Mouse (Mus musculus) heart, adult 9 months (tissue): ENCODE results near the gene Ccdc77.
"Not testable (repeated sequence)": the region's sequence is repeated elsewhere in the genome, so short reads cannot be mapped to it uniquely, and the experiment has no call there.

Experiments
- DNase-seq, 2 experiments: peaks; one replicate each; pipeline ENCODE4 v3.0.0; 2022; ENCODE audit warnings: low spot score in 2 of 2

Gene Ccdc77

DNA sequence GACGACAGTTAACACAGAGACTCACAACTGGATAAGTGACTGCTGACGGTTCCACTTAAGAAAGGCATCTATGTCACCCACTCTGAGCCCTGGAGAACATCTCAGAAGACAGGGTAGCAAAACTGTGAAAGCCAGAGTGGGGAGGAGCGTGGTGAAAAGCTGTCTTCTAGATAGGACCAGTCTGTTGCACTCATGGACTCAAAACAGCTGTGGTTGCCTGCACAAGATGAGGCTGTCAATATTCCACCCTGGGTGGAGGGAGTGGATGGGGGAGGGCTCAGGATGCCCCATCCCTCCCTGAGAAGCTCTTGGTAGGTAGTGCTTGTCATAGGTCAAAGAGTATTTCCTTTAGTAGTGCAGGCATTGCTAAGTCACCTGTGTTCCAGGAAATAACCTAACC lies 54.4 kb downstream of the Ccdc77 start:
- no peak for DNase-seq

DNA sequence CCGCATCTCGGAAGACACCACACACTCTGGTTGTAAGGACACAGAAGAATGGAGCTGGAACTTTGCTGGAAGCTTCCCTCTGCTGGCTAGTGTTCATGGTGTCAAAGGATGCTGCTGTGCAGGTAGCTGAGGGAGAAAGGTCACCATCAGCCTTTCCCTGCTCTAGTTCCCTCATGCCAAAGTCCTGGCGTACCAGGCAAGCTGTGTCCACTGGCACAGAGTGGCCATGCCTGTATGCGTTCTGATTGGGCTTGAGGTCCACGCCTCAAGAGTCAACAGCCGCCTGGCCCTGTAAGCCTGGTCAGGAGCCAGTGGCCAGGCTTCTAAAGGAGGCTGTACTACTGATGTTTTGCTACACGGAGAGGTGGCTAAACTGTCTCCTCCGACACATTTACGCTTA lies 54.8 kb downstream of the Ccdc77 start:
- DNase-seq = no peak

DNA sequence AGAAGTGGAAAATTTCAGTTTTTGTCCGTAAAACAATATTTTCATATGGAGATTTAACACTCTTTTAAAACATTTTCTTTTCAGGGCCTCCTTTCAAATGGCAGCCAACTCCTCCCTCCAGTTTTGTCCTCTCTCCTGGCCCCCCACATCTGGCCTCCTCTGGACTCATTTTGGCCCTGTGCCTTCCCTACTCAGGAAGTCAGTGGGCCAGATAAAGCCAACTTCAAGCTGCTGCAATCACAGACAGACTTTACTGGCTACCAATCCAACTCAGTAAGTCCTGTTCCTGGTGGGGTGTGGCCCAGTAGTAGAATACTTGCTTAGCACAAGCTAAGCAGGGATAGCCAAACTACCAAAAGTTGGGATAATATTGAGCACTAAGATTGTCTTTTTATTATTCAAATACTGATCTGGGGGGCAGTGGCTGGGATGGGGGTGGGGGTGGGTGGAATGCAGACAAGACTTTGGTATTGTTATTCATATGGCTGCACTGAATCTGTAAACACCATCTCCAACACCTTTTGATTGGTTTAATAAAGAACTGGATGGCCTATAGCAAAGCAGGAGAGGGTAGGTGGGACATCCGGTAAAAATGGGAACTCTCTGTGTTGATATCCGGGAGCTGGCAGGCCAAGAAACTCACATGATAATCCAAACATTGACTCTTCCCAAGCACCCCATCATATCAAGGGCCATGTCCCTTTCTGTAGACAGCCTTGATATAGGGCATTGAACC lies 57.1 kb downstream of the Ccdc77 start:
- peak in 1 of 2 experiments; percentile 29 for DNase-seq

DNA sequence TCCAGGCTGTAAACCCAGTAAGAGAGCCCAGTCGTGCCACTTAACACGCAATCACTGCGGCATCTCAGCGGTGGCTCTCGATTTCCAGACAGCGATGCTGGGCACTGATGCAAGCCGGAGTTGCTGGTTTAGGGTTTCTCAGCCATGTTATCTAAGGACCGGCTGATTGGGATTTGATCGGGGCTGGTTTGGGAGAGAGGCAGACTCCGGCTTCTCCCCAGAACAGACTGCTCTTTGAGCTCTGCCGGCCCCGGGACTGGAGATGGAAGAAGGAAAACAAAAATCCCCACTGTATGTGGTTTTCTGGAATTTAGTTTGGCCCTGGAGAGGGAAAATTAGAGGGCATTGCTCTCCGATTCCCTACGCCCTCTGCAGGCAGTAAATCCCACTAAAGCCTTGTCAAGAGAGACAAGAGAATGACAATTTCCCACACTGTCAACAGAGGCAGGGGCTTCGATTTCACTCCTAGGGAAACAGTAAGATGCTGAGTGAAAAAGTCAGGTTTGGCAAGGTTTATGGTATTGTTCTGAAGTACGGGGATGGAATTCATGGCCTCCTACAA lies 61.3 kb downstream of the Ccdc77 start:
- no peak for DNase-seq

DNA sequence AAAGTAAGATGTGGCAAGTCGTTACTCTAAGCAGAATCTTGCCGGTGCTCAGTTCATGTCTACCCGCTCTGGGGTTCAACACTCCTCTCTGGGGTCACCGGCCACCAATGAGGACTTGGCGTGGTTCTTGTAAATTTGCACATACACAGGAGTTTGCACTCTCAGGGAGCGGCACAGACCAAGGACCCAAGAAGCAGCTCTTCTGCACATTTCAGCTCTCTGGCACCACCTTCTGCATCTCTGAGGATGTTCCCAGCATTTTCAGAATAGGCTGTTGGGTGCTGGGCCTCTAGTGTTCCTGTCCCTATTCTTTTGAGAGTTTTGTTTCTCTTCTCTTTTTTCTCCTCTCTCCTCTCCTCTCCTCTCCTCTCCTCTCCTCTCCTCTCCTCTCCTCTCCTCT lies 63.0 kb downstream of the Ccdc77 start:
- DNase-seq = peak in 1 of 2 experiments; percentile 17

DNA sequence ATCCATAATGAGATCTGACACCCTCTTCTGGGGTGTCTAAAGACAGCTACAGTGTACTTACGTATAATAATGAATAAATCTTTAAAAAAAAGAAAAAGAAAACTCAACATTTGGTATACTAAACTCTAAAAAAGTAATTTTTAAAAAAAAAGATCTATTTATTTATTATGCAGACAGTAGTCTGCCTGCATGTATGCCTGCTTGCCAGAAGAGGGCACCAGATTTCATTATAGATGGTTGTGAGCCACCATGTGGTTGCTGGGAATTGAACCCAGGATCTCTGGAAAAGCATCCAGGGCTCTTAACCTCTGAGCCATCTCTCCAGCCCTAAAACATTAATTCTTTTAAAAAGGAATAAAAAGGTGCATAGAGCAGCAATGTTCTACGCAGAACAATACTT lies 67.6 kb downstream of the Ccdc77 start:
- DNase-seq = not testable (repeated sequence)

DNA sequence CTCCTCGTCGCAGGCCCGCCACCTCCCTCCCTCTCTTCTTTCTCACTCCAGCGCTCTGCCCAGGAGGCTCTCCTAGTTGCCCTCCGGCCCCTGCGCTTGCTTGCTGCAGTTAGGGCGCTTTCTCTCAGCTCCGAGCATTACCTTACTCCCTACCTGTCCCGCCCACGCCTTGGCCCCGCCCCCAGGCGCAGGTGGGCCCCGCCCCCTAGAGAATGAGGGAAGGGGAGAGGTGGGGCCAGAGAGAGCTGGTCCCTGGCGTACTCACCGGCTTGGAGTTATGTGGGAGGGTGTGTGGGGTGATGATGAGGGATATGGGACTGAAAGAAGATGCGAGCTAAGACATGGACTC lies 69.4 kb downstream of the Ccdc77 start:
- no peak for DNase-seq

DNA sequence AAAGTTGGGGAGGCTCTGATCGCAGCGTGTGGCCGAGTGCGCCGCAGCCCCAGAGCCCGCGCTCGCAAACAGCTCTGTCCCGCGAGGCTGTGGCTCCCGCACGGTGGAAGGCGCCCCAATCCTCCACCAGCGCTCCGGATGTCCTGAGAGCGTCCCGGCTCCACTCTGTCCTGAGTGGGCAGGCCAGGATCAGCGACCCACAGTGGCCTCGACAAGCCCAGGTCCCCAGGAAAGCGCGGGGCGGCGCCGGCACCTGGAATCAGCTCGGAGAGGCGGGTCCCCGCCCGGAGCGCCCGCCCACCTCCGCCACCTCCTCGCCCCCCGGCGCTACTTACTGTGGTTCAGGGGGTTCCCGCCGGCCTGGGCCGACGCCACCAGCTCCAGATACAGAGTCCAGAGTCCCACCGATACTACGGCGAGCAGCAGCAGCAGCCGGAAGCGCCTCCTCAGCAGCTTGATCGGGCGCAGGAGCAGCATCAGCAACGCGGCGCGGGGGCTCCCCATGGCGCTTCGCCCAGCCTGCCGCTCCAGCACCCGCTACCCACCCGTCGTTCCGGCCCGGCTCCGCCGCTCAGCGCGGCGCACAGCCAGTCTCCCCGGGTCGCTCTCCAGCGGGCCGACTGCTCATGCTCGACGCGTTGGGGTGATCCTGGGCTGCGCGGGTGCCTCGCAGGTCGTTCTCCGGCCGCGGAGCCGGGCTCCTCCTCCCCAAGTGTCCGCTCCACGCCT lies 70.0 kb downstream of the Ccdc77 start, which contains the start of the genes D330020A13Rik and B4galnt3:
TSS of gene D330020A13Rik (plus strand) at position 309 of the 729 bp plus-strand sequence.
TSS of gene B4galnt3 (minus strand) at position 504 of the 729 bp plus-strand sequence.
- no peak for DNase-seq

DNA sequence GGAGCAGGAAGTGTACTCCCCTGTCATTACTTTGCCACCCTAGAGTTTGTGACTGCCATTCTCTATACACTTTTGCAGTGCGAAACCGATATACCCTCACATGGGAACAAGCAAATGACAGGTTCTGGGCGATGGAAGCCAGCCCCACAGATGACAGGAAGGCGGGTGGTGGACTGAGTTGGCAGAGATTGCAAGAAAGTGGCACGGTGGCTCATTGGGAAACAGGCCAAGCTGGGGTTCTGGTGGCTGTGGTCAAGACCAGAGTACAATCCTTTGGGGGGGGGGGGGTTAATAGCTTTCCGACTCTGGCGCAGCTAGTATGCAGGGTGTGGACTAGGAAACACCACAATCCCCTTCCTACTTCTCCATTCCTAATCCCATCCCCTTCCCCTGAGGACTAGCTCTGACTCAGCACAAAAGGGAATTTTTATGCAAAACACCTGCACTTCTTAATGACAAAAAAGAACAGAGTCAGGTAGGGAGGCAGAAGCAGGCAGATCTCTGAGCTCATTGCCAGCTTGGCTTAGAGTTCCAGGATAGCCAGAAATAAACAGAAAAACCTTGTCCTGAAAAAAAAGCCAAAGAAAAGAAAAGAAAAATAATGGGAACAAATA lies 72.7 kb downstream of the Ccdc77 start:
- DNase-seq = no peak

DNA sequence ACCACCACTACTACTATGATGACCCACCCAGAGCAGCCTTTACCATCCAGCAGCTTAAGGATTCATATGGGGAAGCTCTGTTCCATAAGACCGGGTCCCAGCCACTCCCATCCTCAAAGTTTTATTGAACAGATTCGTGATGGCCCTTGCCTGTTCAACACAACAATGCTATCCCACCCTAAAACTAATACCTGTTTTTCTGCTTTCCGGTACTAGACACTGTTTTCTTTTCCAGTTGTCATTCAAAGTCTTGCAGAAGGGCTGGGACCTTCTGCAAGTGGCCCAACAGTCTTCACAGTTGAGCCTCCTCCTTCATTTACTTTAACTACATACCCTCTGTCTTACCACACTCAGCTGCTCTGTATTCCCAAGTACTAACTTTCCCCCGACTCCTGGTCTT lies 74.7 kb downstream of the Ccdc77 start:
- DNase-seq = no peak

DNA sequence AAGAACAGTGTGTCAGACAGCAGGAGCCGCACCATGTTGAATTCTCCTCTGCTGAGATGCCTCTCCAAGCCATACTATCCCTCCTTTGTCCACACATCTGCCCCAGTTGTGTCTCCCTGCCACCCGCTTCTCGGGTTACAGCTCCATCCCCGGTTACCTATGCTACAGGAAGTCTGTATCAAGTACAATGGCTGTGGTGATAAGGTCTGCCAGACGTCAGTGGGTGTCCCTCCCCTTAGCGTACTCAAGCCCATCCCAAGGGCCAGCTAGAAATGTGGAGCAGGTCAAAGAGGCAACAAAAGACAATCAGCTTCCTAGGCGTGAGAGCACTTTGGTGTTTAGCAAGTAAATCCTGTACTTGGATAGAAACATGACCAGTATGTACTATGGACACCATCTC lies 75.6 kb downstream of the Ccdc77 start:
- no peak for DNase-seq

DNA sequence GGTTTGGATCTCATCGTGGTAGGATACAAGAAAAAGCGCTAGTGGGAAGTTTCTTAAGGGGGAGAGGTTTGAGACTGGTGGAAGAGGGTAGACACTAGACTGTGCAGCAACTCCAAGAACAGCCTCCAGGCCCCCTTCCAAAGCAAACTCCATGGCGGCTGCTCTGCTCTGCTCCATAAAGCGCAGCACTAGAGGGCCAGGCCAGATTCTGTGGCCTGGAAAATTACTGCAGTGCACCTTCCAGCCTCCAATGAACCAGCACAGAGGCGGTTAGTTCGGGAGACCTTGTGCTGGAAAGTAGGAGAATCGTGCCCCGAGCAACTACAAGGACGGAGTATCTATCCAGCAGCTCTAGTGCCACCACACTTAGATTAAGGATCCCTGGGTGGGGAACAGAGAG lies 76.9 kb downstream of the Ccdc77 start:
- no peak for DNase-seq

DNA sequence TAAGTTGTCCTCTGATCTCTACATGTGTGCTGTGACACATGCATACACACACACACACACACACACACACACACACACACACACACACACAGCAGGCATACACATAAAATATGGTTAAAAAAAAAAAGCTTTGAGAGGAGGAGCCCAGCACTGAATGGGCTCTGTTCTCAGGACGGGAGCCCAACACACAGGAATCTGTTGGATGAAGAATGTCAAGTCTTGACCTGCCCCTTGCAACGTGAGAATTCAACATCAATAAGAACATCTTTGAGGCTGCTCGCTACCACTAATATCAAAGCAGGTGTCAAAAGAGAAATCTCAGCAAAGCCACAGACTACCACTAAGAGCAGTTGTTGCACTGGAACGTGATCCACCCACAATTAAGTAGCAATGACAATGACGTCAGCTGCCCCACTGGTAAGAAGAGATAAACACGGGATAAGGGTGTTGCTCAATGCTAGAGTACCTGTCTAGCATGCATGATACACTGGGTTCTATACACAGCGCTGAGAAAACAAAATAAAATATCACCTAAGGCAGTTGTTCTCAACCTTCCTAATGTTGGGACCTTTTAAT lies 87.2 kb downstream of the Ccdc77 start:
- no peak for DNase-seq

DNA sequence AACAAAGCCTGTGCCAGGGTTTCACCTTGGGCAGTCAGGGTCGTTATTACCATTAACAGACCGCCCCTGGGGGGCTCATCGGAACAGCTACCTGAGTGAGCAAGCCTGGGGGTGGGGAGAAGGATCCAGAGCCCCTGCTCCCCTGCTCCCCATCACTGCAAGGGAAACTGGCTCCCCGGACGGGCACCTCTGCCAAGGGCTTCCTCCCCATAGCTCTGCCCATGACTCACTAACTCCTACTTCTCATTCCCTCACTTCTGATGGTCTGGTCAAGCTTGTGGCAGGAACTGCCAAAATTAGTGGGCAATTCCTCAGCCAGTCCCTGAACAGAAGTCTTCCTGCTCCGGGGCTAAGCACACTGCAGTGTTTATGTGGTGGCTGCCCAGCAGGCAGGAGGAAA lies 88.9 kb downstream of the Ccdc77 start:
- DNase-seq = peak in 1 of 2 experiments; percentile 10

DNA sequence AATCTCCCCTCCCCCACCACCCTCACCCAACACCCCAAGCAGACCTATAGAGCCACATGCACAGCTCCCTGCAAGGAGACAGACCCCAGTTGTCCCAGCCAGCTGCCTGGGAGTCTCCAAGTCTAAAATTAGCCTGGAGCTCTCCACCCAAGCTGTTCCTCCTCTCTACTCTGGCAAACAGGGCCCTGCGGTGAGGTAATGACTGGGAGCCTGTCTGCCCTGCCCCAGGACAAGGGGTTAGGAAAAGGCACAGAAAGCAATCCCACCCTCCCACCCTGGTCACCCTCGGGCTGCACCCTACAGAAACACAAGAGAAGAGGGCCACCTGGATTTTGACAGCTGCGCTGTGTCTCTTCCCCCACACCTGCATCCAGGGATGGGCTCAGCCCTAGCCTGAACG lies 89.3 kb downstream of the Ccdc77 start:
- DNase-seq = peak; percentile 52 to 54
